Mouse (Mus musculus) ES-E14 (cell line): Measurements from ENCODE around the gene Slc29a2. TPM values are rescaled to one million over a fixed set of nuclear protein-coding genes. Genes with fewer than 3 reads are reported as not detected.

Experiments used
- DNase-seq: peaks from one replicate; pipeline ENCODE4 v3.0.0-alpha.2; 2013; ENCODE audit warnings: low read depth, low spot score
- H3K27ac ChIP-seq: 2 replicates; pipeline ENCODE4 v1.5.1; 2012; ENCODE audit warnings: low read depth, mild to moderate bottlenecking, low read length, moderate library complexity, mixed read lengths; ENCODE audit not compliant: poor library complexity, insufficient read depth, severe bottlenecking
- H3K36me3 ChIP-seq: 2 replicates; pipeline ENCODE4 v1.6.1; 2012; ENCODE audit warnings: mild to moderate bottlenecking, low read length, moderate library complexity, mixed read lengths; ENCODE audit not compliant: control insufficient read depth, poor library complexity, insufficient read depth, severe bottlenecking
- H3K4me1 ChIP-seq, 2 experiments: fragments of 150-350 bp in 1 of 2; sonication (generic) in 1 of 2; 2 replicates each; pipeline ENCODE4 v1.6.1; 2012; ENCODE audit warnings: low read length in 2 of 2, mild to moderate bottlenecking in 1 of 2, mixed read lengths in 1 of 2; ENCODE audit not compliant: control insufficient read depth in 2 of 2, insufficient read depth in 2 of 2, poor library complexity in 1 of 2
- H3K4me3 ChIP-seq, 2 experiments: fragments of 150-350 bp in 1 of 2; sonication (generic) in 1 of 2; 2 replicates each; pipeline ENCODE4 v1.5.1; 2012; ENCODE audit warnings: low read length in 2 of 2, low read depth in 1 of 2, mild to moderate bottlenecking in 1 of 2, mixed read lengths in 1 of 2; ENCODE audit not compliant: insufficient read depth in 1 of 2, poor library complexity in 1 of 2, severe bottlenecking in 1 of 2
- H3K9ac ChIP-seq: 2 replicates; pipeline ENCODE4 v1.6.1; 2012; ENCODE audit warnings: low read depth, mild to moderate bottlenecking, low read length, mixed read lengths; ENCODE audit not compliant: poor library complexity, insufficient read depth, severe bottlenecking
- H3K9me3 ChIP-seq: fragments of 150-350 bp; sonication (generic); 2 replicates; pipeline ENCODE4 v1.6.1; 2012; ENCODE audit warnings: low read depth, mild to moderate bottlenecking, low read length; ENCODE audit not compliant: control insufficient read depth, insufficient read depth
- CHD2 ChIP-seq: IDR thresholded peaks from 2 replicates; pipeline ENCODE4 v1.6.1; 2014; ENCODE audit warnings: mild to moderate bottlenecking, low read depth, low read length, inconsistent platforms
- HCFC1 ChIP-seq: IDR thresholded peaks from 2 replicates; pipeline ENCODE4 v1.6.1; 2012; ENCODE audit warnings: low read length, inconsistent platforms, borderline replicate concordance; ENCODE audit not compliant: insufficient read depth
- MAFK ChIP-seq: IDR thresholded peaks from 2 replicates; pipeline ENCODE4 v1.6.1; 2014; ENCODE audit warnings: mild to moderate bottlenecking, low read depth, low read length, inconsistent platforms; ENCODE audit not compliant: insufficient read depth
- ZC3H11A ChIP-seq: IDR thresholded peaks from 2 replicates; pipeline ENCODE4 v1.6.1; 2012; ENCODE audit warnings: low read depth, mild to moderate bottlenecking, inconsistent platforms, low read length, borderline replicate concordance
- ZNF384 ChIP-seq: IDR thresholded peaks from 2 replicates; pipeline ENCODE4 v1.6.1; 2012; ENCODE audit warnings: low read depth, low read length, inconsistent platforms
- in situ Hi-C, 2 experiments: fragments of 600-800 bp; cut with MboI; formaldehyde crosslinking; loops; one replicate each; pipeline ENCODE4 v1.15.1; 2025; ENCODE audit warnings: low sequenced_read_pairs in 2 of 2, inconsistent platforms in 1 of 2; ENCODE audit not compliant: unreplicated experiment in 2 of 2
- total RNA-seq: library from RNA; depleted of rRNA; stranded (reverse); fragments of 300-350 nt; gene quantifications from 2 replicates; pipeline ENCODE4 v1.2.3, GENCODE M21; 2012

The Slc29a2 gene
- total RNA-seq, 1 experiment = 21.0 TPM

DNA sequence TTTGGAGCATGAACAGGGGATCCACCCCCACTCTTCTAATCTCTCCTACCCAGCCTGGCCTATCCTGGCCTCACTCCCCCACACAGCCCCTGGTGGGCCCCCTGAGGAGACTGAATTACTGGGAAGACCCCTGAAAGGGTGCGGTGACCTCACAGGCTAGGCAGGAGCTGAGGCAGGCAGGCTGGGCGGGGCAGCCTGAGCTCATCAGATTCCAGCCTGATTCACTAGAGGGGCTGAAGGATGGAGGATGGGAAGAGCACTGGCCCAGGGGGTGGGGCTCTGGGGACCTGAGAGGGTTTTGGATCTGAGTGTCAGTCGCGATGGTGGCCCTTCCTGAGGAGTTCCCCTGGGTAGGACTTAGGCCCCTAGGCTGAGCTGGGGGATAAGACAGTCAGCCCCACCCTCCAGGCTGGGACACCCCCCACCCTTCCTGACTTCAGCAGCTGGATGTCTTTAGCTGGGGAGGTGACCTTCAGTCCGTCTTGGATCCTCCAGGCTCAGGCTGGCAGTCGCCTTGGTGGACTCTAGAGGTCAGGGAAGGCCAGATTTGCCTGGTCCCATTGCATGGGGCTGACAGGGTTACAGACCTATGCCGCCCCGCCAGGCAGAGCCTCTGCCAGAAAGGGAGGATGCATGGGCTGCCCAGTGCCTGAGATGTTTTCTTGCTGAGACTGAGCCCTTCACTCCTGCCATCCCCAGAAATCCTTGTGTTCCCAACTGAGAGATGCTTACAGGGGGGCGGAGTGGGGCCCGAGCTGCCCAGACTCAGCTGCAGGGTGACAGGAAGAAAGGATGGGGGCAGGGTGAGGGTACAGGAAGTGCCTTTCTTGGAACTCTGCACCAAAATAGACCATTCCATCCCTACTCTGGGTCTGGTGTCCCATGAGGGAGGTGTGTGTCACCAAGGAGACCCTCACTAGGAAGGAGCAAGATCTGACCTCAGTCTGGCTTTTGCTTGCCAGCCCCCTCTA lies 35.4 kb downstream of the Slc29a2 start:
- TF ChIP-seq CHD2 (no peak), ZNF384 (no peak), HCFC1 (no peak), ZC3H11A (no peak), MAFK (no peak)
- Histone ChIP-seq H3K36me3 (peaks cover 4% of the 10 kb centered on the region; the same call in 1 of the 2 replicates), H3K9me3 (no peaks in the 10 kb centered on the region), H3K27ac (peak overlapping the region; percentile 83), H3K4me1 (peaks cover 15 to 49% of the 10 kb centered on the region in 2 experiments), H3K4me3 (peak overlapping the region in 1 of 2 experiments; percentile 20; a peak in 1 of 4 replicates), H3K9ac (peak overlapping the region; percentile 23; the same call in 1 of the 2 replicates)
- in situ Hi-C loops = no loop called here
- peak; percentile 83 for DNase-seq

DNA sequence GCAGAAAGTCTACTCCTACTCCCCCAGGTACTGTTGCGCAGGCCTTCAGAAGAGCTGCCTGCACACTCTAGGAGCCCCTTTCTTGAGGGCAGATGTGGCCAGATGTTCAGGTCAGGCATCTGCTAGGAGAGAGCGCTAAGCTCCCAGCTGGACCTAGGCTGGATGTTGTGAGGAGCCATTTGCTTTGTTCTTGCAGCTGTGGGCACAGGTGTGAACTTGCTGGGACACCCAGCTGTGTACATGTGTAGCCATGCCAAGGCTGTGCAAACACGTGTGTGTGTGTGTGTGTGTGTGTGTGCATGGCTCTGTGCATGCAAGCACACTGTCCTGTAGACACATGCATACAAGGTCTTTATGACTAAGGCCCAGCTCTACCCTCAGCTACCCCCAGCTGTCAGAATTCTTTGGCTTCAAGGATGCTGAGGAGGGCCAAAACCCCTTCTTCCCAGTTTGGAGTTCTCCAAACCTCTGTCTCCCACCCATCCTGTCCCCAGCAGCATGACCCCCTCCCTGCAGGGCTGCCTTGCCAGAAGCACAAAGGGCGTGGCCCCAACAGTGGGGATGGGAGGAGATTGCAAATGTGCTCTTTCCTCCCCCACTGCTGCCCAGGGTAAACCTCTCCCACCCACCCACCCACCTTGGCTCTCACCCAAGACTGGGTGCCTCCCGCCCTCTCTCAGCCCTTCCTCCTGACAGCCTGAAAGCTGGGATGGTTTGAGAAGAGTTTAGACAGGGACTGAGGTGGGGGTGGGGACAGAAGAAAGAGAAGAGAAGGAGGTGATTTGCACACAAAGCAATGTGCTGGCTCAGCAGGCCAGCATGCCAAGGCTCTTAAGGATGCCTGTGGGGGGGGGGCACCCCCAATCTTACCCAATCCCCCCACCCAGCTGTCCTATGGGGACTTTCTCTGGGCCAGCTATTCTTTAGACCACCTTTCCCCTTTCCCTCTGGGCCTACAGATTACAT lies 37.0 kb downstream of the Slc29a2 start:
- no peaks in the 10 kb centered on the region for H3K9me3 ChIP-seq
- DNase-seq = no peak
- no peak overlapping the region for H3K4me3 ChIP-seq
- TF ChIP-seq CHD2 (no peak), MAFK (peak; percentile 56; the same call in 1 of the 2 replicates)
- peak overlapping the region; percentile 21; the same call in 1 of the 2 replicates for H3K9ac ChIP-seq
- H3K4me1 ChIP-seq = peaks cover 15 to 49% of the 10 kb centered on the region in 2 experiments
- in situ Hi-C loops = no loop called here
- no peaks in the 10 kb centered on the region for H3K36me3 ChIP-seq
- peak overlapping the region; percentile 59; the same call in 1 of the 2 replicates for H3K27ac ChIP-seq

DNA sequence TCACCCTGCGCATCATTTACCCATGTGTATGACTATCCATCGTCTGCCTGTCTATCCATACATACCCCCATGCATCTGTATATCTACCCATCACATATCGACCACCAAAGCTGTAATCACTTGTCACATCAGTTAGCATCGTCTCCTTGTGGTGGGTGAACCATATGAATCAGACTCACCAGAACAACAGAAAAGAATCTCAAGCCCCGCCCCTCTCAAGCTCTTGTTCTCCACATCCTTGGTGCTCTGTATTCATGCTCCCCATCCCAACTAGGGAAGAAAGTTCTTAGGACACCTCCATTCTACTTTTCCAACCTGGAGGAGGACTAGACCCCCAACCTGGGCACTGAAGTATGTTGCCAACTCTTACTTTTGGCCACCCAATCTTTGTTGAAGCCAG lies 38.4 kb downstream of the Slc29a2 start:
- Histone ChIP-seq H3K9ac (no peak overlapping the region), H3K9me3 (no peaks in the 10 kb centered on the region), H3K27ac (no peak overlapping the region), H3K4me1 (peaks cover 15 to 51% of the 10 kb centered on the region in 2 experiments), H3K36me3 (no peaks in the 10 kb centered on the region), H3K4me3 (no peak overlapping the region)
- TF ChIP-seq HCFC1 (no peak), CHD2 (no peak), MAFK (no peak), ZNF384 (no peak), ZC3H11A (no peak)
- no peak for DNase-seq
- in situ Hi-C loops = no loop called here

DNA sequence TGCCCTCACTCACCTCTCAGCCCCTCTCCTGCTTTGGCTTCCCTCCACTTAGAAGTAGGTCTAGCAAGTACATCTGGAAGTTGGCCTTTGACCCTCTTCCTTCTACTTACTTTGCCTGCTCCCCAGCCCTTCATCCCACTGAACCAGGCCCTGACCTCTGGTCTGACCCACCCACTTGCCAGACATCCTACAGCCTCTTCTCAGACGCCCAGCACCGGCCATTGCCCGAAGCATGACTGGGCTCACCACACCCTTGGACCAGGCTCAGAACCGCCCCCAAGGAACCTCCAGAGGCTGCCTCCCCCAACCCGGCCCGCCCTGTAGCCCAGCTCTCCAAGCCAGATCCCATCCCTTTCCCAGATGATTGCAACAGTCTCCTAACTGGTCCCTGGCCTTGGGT lies 38.8 kb downstream of the Slc29a2 start:
- DNase-seq = no peak
- in situ Hi-C loops = no loop called here
- Histone ChIP-seq H3K4me3 (no peak overlapping the region), H3K36me3 (no peaks in the 10 kb centered on the region), H3K27ac (no peak overlapping the region), H3K9ac (no peak overlapping the region), H3K4me1 (peaks cover 14 to 54% of the 10 kb centered on the region in 2 experiments), H3K9me3 (no peaks in the 10 kb centered on the region)
- TF ChIP-seq ZNF384 = no peak
- no peak for TF ChIP-seq ZC3H11A
- no peak for TF ChIP-seq CHD2
- no peak for TF ChIP-seq HCFC1
- no peak for TF ChIP-seq MAFK
